Mouse (Mus musculus) liver, adult 2 months (tissue): Measurements from ENCODE around the gene Mlh1.

Source experiments
- CTCF ChIP-seq: fragments of 200-500 bp; IDR thresholded peaks from 2 replicates; pipeline ENCODE4 v1.5.1; 2011; ENCODE audit warnings: low read depth, low read length, control low read depth
- POLR2A ChIP-seq: fragments of 200-500 bp; IDR thresholded peaks from 2 replicates; pipeline ENCODE4 v1.6.1; 2011; ENCODE audit warnings: low read length, control low read depth; ENCODE audit not compliant: insufficient read depth; ENCODE audit errors: extremely low read depth

DNA sequence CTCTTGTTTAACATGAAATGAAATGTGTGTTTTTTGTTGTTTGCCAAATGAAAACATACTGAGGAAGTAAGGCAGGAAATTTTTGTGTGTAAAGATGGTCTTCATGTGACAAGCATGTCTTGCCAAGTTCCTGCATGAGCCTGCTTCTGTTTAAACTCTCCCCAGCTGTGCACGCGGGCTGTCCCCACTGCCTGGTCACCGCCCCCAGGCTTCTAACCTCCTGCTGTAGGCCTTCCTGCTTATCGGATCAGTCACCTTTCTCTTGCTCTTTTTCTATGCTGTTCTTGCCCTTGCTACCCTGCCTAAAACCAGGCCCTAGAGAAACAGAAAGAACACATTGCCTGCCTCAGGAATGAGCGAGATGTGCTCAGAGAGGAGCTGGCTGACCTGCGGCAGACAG is 58.1 kb downstream of the Mlh1 start:
- no peak for TF ChIP-seq CTCF
- no peak for TF ChIP-seq POLR2A
